Mouse (Mus musculus): Measurements from ENCODE around the gene Galnt4. TPM values are rescaled to one million over a fixed set of nuclear protein-coding genes. Genes with fewer than 3 reads are reported as not detected.

Galnt4 gene
- total and polyA plus RNA-seq, 3 experiments, result 1.6 to 1.7 TPM; not detected in 1

- Histone ChIP-seq H3K79me2 (ENCODE audit: control insufficient read depth, insufficient read depth, low read length, poor library complexity) (no peaks in the 10 kb centered on the region), H3K9me3 (replicated peaks; ENCODE audit: insufficient read depth, low read length) (no peaks in the 10 kb centered on the region), H3K27me3 (ENCODE audit: control insufficient read depth in 1 of 2, insufficient read depth in 2 of 2, low read length in 2 of 2) (no peaks in the 10 kb centered on the region), H3K4me3 (ENCODE audit: control insufficient read depth in 1 of 2, insufficient read depth in 1 of 2, low read depth in 2 of 2, low read length in 2 of 2) (no peak overlapping the region), H3K36me3 (ENCODE audit: control insufficient read depth in 1 of 2, insufficient read depth in 2 of 2, low read length in 2 of 2) (no peaks in the 10 kb centered on the region), H3K9ac (ENCODE audit: control insufficient read depth, low read depth, low read length, poor library complexity, severe bottlenecking) (no peak overlapping the region), H3K27ac (ENCODE audit: control insufficient read depth, low read depth, low read length) (no peak overlapping the region), H3K4me1 (ENCODE audit: control insufficient read depth in 1 of 2, insufficient read depth in 2 of 2, low read length in 2 of 2) (no peaks in the 10 kb centered on the region)
- no peak for DNase-seq (ENCODE audit: low read depth, low spot score)
- TF ChIP-seq ETS1 (IDR thresholded peaks at IDR 0.05; ENCODE audit: low read depth, low read length) (no peak), RCOR1 (IDR thresholded peaks at IDR 0.05; ENCODE audit: low read depth, low read length) (no peak), SMC3 (IDR thresholded peaks at IDR 0.05; ENCODE audit: low read depth, low read length) (no peak), POLR2AphosphoS5 (IDR thresholded peaks at IDR 0.05; ENCODE audit: borderline replicate concordance, low read depth, low read length) (no peak), ZNF384 (IDR thresholded peaks at IDR 0.05; ENCODE audit: low read depth, low read length) (no peak), MYB (IDR thresholded peaks at IDR 0.05; ENCODE audit: low read depth, low read length) (no peak)
Observed at GRCm38 (mm10) chr10:99061418-99061817, 46.5 kb upstream of the Galnt4 start.

DNA sequence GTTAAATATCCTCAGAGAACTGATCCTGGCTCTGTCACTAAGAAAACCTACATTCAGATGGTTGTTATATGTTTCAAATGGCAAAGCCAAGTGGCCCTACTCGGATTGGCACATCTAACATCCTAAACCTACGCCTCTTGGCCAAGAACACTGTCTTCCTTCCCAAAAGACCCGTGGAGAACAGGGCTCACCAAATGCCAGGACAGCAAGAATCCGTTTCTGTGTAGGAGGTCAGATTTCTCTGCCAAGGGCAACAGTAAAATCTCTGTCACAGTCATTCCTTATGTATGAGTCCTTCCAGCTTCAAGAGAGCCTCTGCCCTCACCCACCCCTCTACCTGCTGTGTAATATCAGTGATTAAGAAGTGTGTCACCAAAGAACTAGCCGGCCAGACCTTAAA is 45.4 kb upstream of the Galnt4 start:
- Histone ChIP-seq H3K27me3 (ENCODE audit: control insufficient read depth in 1 of 2, insufficient read depth in 2 of 2, low read length in 2 of 2) (no peaks in the 10 kb centered on the region), H3K9me3 (replicated peaks; ENCODE audit: insufficient read depth, low read length) (no peaks in the 10 kb centered on the region), H3K9ac (ENCODE audit: control insufficient read depth, low read depth, low read length, poor library complexity, severe bottlenecking) (no peak overlapping the region), H3K79me2 (ENCODE audit: control insufficient read depth, insufficient read depth, low read length, poor library complexity) (no peaks in the 10 kb centered on the region), H3K4me1 (ENCODE audit: control insufficient read depth in 1 of 2, insufficient read depth in 2 of 2, low read length in 2 of 2) (no peaks in the 10 kb centered on the region), H3K36me3 (ENCODE audit: control insufficient read depth in 1 of 2, insufficient read depth in 2 of 2, low read length in 2 of 2) (no peaks in the 10 kb centered on the region), H3K4me3 (ENCODE audit: control insufficient read depth in 1 of 2, insufficient read depth in 1 of 2, low read depth in 2 of 2, low read length in 2 of 2) (no peak overlapping the region), H3K27ac (ENCODE audit: control insufficient read depth, low read depth, low read length) (no peak overlapping the region)
- no peak for DNase-seq (ENCODE audit: low read depth, low spot score)
- TF ChIP-seq USF2 (IDR thresholded peaks at IDR 0.05; ENCODE audit: borderline replicate concordance in 1 of 2, insufficient read depth in 1 of 2, low read depth in 1 of 2, low read length in 2 of 2), result no peak
- no peak for TF ChIP-seq MAZ (IDR thresholded peaks at IDR 0.05; ENCODE audit: low read depth, low read length)
- TF ChIP-seq POLR2AphosphoS5 (IDR thresholded peaks at IDR 0.05; ENCODE audit: borderline replicate concordance, low read depth, low read length), result no peak
- no peak for TF ChIP-seq ETS1 (IDR thresholded peaks at IDR 0.05; ENCODE audit: low read depth, low read length)
- TF ChIP-seq ZNF384 (IDR thresholded peaks at IDR 0.05; ENCODE audit: low read depth, low read length), result no peak
- no peak for TF ChIP-seq EP300 (IDR thresholded peaks at IDR 0.05; ENCODE audit: low read depth in 1 of 2, low read length in 2 of 2)
- no peak for TF ChIP-seq TBP (IDR thresholded peaks at IDR 0.05; ENCODE audit: low read depth, low read length)
- TF ChIP-seq ZMIZ1 (IDR thresholded peaks at IDR 0.05; ENCODE audit: low read depth, low read length), result no peak
- TF ChIP-seq GABPA (IDR thresholded peaks at IDR 0.05; ENCODE audit: low read depth, low read length), result no peak
- no peak for TF ChIP-seq CTCF (IDR thresholded peaks at IDR 0.05 in 2 of 3, conservative IDR thresholded peaks at IDR 0.05 in 1 of 3; ENCODE audit: control insufficient read depth in 1 of 3, insufficient read depth in 1 of 3, low read depth in 2 of 3, low read length in 3 of 3, poor library complexity in 1 of 3, severe bottlenecking in 1 of 3)
- no peak for TF ChIP-seq SMC3 (IDR thresholded peaks at IDR 0.05; ENCODE audit: low read depth, low read length)
- no peak for TF ChIP-seq USF1 (IDR thresholded peaks at IDR 0.05; ENCODE audit: low read depth, low read length)
- TF ChIP-seq UBTF (IDR thresholded peaks at IDR 0.05; ENCODE audit: borderline replicate concordance, insufficient read depth, low read depth, low read length), result no peak
- TF ChIP-seq ZKSCAN1 (IDR thresholded peaks at IDR 0.05; ENCODE audit: low read depth, low read length), result no peak
- TF ChIP-seq MYC (IDR thresholded peaks at IDR 0.05; ENCODE audit: low read depth, low read length), result no peak
- no peak for TF ChIP-seq GATA1 (IDR thresholded peaks at IDR 0.05; ENCODE audit: low read depth, low read length)
- TF ChIP-seq ZC3H11A (IDR thresholded peaks at IDR 0.05; ENCODE audit: low read depth, low read length), result no peak
- TF ChIP-seq CHD2 (IDR thresholded peaks at IDR 0.05; ENCODE audit: low read length), result no peak
- no peak for TF ChIP-seq SIN3A (IDR thresholded peaks at IDR 0.05; ENCODE audit: low read length)

Data from MEL (cell line).